Mouse (Mus musculus) embryonic facial prominence, embryonic 14.5 days (tissue): ENCODE data around the gene Mmd2. TPM values are rescaled to one million over a fixed set of nuclear protein-coding genes. Genes with fewer than 3 reads are reported as not detected.

Experiments
- ATAC-seq: fragments of 200-750 bp; cut with Nextera tagmentation; 2 replicates; pipeline ENCODE4 v1.8.0; 2017; ENCODE audit warnings: low read depth, moderate number of reproducible peaks, moderate TSS enrichment
- DNase-seq: peaks from one replicate; pipeline ENCODE4 v3.0.0-alpha.2; 2015; ENCODE audit warnings: low spot score
- H3K27ac ChIP-seq: fragments of 300-500 bp; sonication (generic); replicated peaks from 2 replicates; pipeline ENCODE4 v1.5.1; 2014; ENCODE audit warnings: low read depth, mild to moderate bottlenecking, low read length, moderate library complexity
- H3K27me3 ChIP-seq: fragments of 300-500 bp; sonication (generic); replicated peaks from 2 replicates; pipeline ENCODE4 v1.6.1; 2014; ENCODE audit warnings: low read length; ENCODE audit not compliant: control insufficient read depth, insufficient read depth
- H3K36me3 ChIP-seq: fragments of 300-500 bp; sonication (generic); 2 replicates; pipeline ENCODE4 v1.6.1; 2014; ENCODE audit warnings: low read length, mixed read lengths; ENCODE audit not compliant: control insufficient read depth, insufficient read depth
- H3K4me1 ChIP-seq: fragments of 300-500 bp; sonication (generic); 2 replicates; pipeline ENCODE4 v1.6.1; 2014; ENCODE audit warnings: antibody characterized with exemption, low read length; ENCODE audit not compliant: control insufficient read depth, insufficient read depth
- H3K4me2 ChIP-seq: fragments of 300-500 bp; sonication (generic); 2 replicates; pipeline ENCODE4 v1.6.1; 2014; ENCODE audit warnings: low read depth, mild to moderate bottlenecking, low read length, moderate library complexity, mixed read lengths
- H3K4me3 ChIP-seq: fragments of 300-500 bp; sonication (generic); 2 replicates; pipeline ENCODE4 v1.5.1; 2014; ENCODE audit warnings: low read depth, mild to moderate bottlenecking, low read length
- H3K9ac ChIP-seq: fragments of 300-500 bp; sonication (generic); 2 replicates; pipeline ENCODE4 v1.6.1; 2014; ENCODE audit warnings: low read depth, mild to moderate bottlenecking, low read length, moderate library complexity, mixed read lengths
- H3K9me3 ChIP-seq: fragments of 300-500 bp; sonication (generic); 2 replicates; pipeline ENCODE4 v1.6.1; 2016; ENCODE audit warnings: low read length; ENCODE audit not compliant: control insufficient read depth
- whole genome bisulfite sequencing: fragments of 180-500 bp; shearing (Covaris S2); extraction: QIAGEN DNeasy Blood & Tissue Kit; methylation state at CpG from one replicate; pipeline ENCODE4 v1.1.7; 2014; 5-methylcytosine and 5-hydroxymethylcytosine counted together
- polyA plus RNA-seq: library from polyadenylated mRNA; unstranded; fragments of >200 nt; fragmentation: Nextera tagmentation; extraction: Ambion mirVana; gene quantifications from 2 replicates; pipeline ENCODE4 v1.2.1, GENCODE M21; 2014

Gene Mmd2
- polyA plus RNA-seq, 1 experiment from 2014 or later: 6.5 TPM

GRCm38 (mm10) chr5:142520360-142520759 is 88.2 kb downstream of the Mmd2 start:
- no peak overlapping the region for H3K27ac ChIP-seq
- 75% methylated on average over 4 of the region's 4 CpGs for WGBS
- no peaks in the 10 kb centered on the region for H3K27me3 ChIP-seq
- H3K4me1 ChIP-seq: no peaks in the 10 kb centered on the region
- H3K9ac ChIP-seq: no peak overlapping the region
- ATAC-seq (no peak), DNase-seq (no peak)
- no peak overlapping the region for H3K4me2 ChIP-seq
- no peak overlapping the region for H3K4me3 ChIP-seq
- no peaks in the 10 kb centered on the region for H3K9me3 ChIP-seq
- no peaks in the 10 kb centered on the region for H3K36me3 ChIP-seq

GRCm38 (mm10) chr5:142518973-142519372 is 89.6 kb downstream of the Mmd2 start:
- ATAC-seq (no peak), DNase-seq (peak; percentile 35)
- H3K9me3 ChIP-seq: no peaks in the 10 kb centered on the region
- H3K4me2 ChIP-seq: no peak overlapping the region
- no peaks in the 10 kb centered on the region for H3K27me3 ChIP-seq
- H3K4me3 ChIP-seq: no peak overlapping the region
- no peaks in the 10 kb centered on the region for H3K4me1 ChIP-seq
- no peak overlapping the region for H3K27ac ChIP-seq
- 48% methylated on average over 6 of the region's 6 CpGs for WGBS
- no peak overlapping the region for H3K9ac ChIP-seq
- H3K36me3 ChIP-seq: no peaks in the 10 kb centered on the region

Other genes with a start within 250 kb of the Mmd2 start
- 5.6 and 7.5 TPM in 2 replicates for gene Foxk1, start 207.3 kb downstream of the Mmd2 start, polyA plus RNA-seq
- gene Ap5z1, start 144.9 kb downstream of the Mmd2 start, polyA plus RNA-seq: 8.7 and 10.6 TPM in 2 replicates
- gene Papolb, start 78.7 kb downstream of the Mmd2 start, polyA plus RNA-seq: 0.09 and 0.18 TPM in 2 replicates
- 5.2 and 5.4 TPM in 2 replicates for gene Radil, start 57.7 kb downstream of the Mmd2 start, polyA plus RNA-seq
- 43.8 and 47.9 TPM in 2 replicates for gene Wipi2, start 18.9 kb upstream of the Mmd2 start, polyA plus RNA-seq
- 6.0 and 9.1 TPM in 2 replicates for gene Slc29a4, start 83.7 kb upstream of the Mmd2 start, polyA plus RNA-seq
- 32.9 and 36.9 TPM in 2 replicates for gene Tnrc18, start 208.9 kb upstream of the Mmd2 start, polyA plus RNA-seq